In genomic region chr17:71693313-71693712, GRCm38 (mm10) we compare ENCODE assay signal across 10 mouse cellular contexts. TPM values are rescaled to one million over a fixed set of nuclear protein-coding genes. Genes with fewer than 3 reads are reported as not detected.
A peak's percentile ranks its signal among the peaks of the same experiment; 100 is the strongest.
DNase-seq lines count a peak whose midpoint lies in the region; ATAC-seq and TF ChIP-seq lines count a peak whose summit lies in the region.
"Had no signal": no experiment of that assay in that cellular context is flagged by ENCODE, and none has a peak within 500 bp of the region (broad histone marks: within the 10 kb centered on the region; RNA-seq: fewer than 3 reads in every experiment).

No protein-coding gene starts in this region.

- no peak overlapping the region for H3K27ac ChIP-seq in intestine, postnatal 0 days (ENCODE audit: low read depth, low read length)

- no peaks in the 10 kb centered on the region for H3K36me3 ChIP-seq in intestine, postnatal 0 days (ENCODE audit: control insufficient read depth, insufficient read depth)

- intact Hi-C loops in left cerebral cortex, postnatal 36 days (cut with DNase I) = loop anchor here (2.0 kb wide), 1 partner anchor 87 kb away; no protein-coding TSS in a partner anchor

- 61% methylated on average over 5 of the region's 5 CpGs for WGBS in intestine, postnatal 0 days

- TF ChIP-seq CTCF in intestine, postnatal 0 days (IDR thresholded peaks at IDR 0.05; ENCODE audit: low read depth) = no peak

- H3K9me3 ChIP-seq in intestine, postnatal 0 days (ENCODE audit: control insufficient read depth) = no peaks in the 10 kb centered on the region

- no peak overlapping the region for H3K4me3 ChIP-seq in intestine, postnatal 0 days (ENCODE audit: low read depth, low read length)

- H3K4me2 ChIP-seq in intestine, postnatal 0 days (replicated peaks; ENCODE audit: low read depth) = no peak overlapping the region

- H3K4me1 ChIP-seq in intestine, postnatal 0 days (replicated peaks; ENCODE audit: control insufficient read depth, insufficient read depth, low read length) = no peaks in the 10 kb centered on the region

- DNase-seq in heart, postnatal 4 days = peak; percentile 37
- no peak for DNase-seq in heart, adult 8-10 months (ENCODE audit: low spot score)
- peak; percentile 47 for DNase-seq in retina, embryonic 14.5 days (ENCODE audit: low spot score)
- DNase-seq in retina, postnatal 1 day = no peak
- DNase-seq in left cerebral cortex, postnatal 36 days (ENCODE audit: low spot score in 2 of 2) = peak; percentile 67 to 68
- peak; percentile 64 for DNase-seq in telencephalon, adult 2 months (ENCODE audit: low read depth, low spot score)
- no peak for DNase-seq in thymus, postnatal 36 days
- DNase-seq: gastrocnemius, postnatal 25 days had no signal

- no peak for ATAC-seq in intestine, postnatal 0 days
- ATAC-seq: activated CD4-positive, CD25-positive, alpha-beta regulatory T cell, adult 4 months had no signal

- no peak overlapping the region for H3K9ac ChIP-seq in intestine, postnatal 0 days (ENCODE audit: low read depth, low read length)

- no peaks in the 10 kb centered on the region for H3K27me3 ChIP-seq in intestine, postnatal 0 days (replicated peaks; ENCODE audit: control insufficient read depth, insufficient read depth, low read length)

RNA-seq across cellular contexts. Expression of gene Togaram2, which starts 20.3 kb away (rescaled TPM):
- total RNA-seq in heart, postnatal 4 days (2021) = 1 to 10 TPM; 2.0 to 2.6 TPM
- total RNA-seq in heart, adult 8-10 months (2022) = 1 to 10 TPM; 5.4 to 6.7 (median 5.6) TPM
- total RNA-seq in left cerebral cortex, postnatal 36 days (2021) = 1 to 10 TPM; 1.1 to 5.5 TPM
- 0.07 and 0.16 TPM in 2 replicates for polyA plus RNA-seq in intestine, postnatal 0 days (2015; fragmentation: Nextera tagmentation; extraction: Ambion mirVana)
- polyA plus RNA-seq: activated CD4-positive, CD25-positive, alpha-beta regulatory T cell, adult 4 months had no signal

RNA-seq across cellular contexts. Expression of gene Pcare, which starts 59.4 kb away (rescaled TPM):
- total RNA-seq in heart, postnatal 4 days (2021) = 1 to 10 TPM; 1.4 to 1.6 TPM
- 1 to 10 TPM in 1 of 4 experiments, under 1 TPM in 3; 0.34 to 1.2 (median 0.61) TPM for total RNA-seq in heart, adult 8-10 months (2022)
- under 1 TPM; 0.35 to 0.41 TPM for total RNA-seq in left cerebral cortex, postnatal 36 days (2021)
- not detected in 2 replicates for polyA plus RNA-seq in intestine, postnatal 0 days (2015; fragmentation: Nextera tagmentation; extraction: Ambion mirVana)
- polyA plus RNA-seq: activated CD4-positive, CD25-positive, alpha-beta regulatory T cell, adult 4 months had no signal

Comparison
In these comparisons a context has a peak if more than half of its experiments do, and no peak if none do; other contexts are left out.
1. DNase-seq: peak in heart, postnatal 4 days (single experiment), retina, embryonic 14.5 days (single experiment), left cerebral cortex, postnatal 36 days (2 of 2) and telencephalon, adult 2 months (single experiment); none in heart, adult 8-10 months (single experiment), retina, postnatal 1 day (single experiment) and thymus, postnatal 36 days (0 of 2).